Mouse (Mus musculus): Measurements from ENCODE around the gene Hectd1. TPM values are rescaled to one million over a fixed set of nuclear protein-coding genes. Genes with fewer than 3 reads are reported as not detected.

The Hectd1 gene
- 36.0 and 39.1 TPM in 2 replicates for polyA plus RNA-seq (2016; fragmentation: Nextera tagmentation; extraction: Ambion mirVana)

- WGBS = under 1% methylated on average over 99 of the region's 114 CpGs
- peaks cover 8% of the 10 kb centered on the region for H3K36me3 ChIP-seq
- H3K4me3 ChIP-seq = peak within 1 kb of the TSS; percentile 94
- peak within 1 kb of the TSS; percentile 67 for H3K4me2 ChIP-seq (replicated peaks)
- H3K9me3 ChIP-seq = no peaks in the 10 kb centered on the region
- peaks cover 16% of the 10 kb centered on the region for H3K4me1 ChIP-seq
- H3K27me3 ChIP-seq (replicated peaks) = no peaks in the 10 kb centered on the region
- peak within 1 kb of the TSS; percentile 99 for H3K9ac ChIP-seq
- H3K27ac ChIP-seq = peak within 1 kb of the TSS; percentile 99
- ATAC-seq (ENCODE audit: low FRiP score, low read depth) = peak; percentile 94
Observed at GRCm38 (mm10) chr12:51829290-51830076, at the start of gene Hectd1. Gene Hectd1, minus strand, starts transcription at chr12:51829536.

- 48% methylated on average over 11 of the region's 11 CpGs for WGBS
- peaks cover 3% of the 10 kb centered on the region; the same call in 1 of the 2 replicates for H3K36me3 ChIP-seq
- H3K27me3 ChIP-seq (replicated peaks) = no peaks in the 10 kb centered on the region
- no peaks in the 10 kb centered on the region for H3K4me1 ChIP-seq
- no peak overlapping the region for H3K4me2 ChIP-seq (replicated peaks)
- no peaks in the 10 kb centered on the region for H3K9me3 ChIP-seq
- H3K27ac ChIP-seq = no peak overlapping the region
- ATAC-seq (ENCODE audit: low FRiP score, low read depth) = no peak
- H3K4me3 ChIP-seq = no peak overlapping the region
- no peak overlapping the region for H3K9ac ChIP-seq
Observed at GRCm38 (mm10) chr12:51871446-51872144, 42.3 kb upstream of the Hectd1 start.

GRCm38 (mm10) chr12:51869511-51869910 is 40.2 kb upstream of the Hectd1 start:
- 78% methylated on average over 3 of the region's 3 CpGs for WGBS
- no peaks in the 10 kb centered on the region for H3K9me3 ChIP-seq
- no peak for ATAC-seq (ENCODE audit: low FRiP score, low read depth)
- H3K27ac ChIP-seq = no peak overlapping the region
- H3K27me3 ChIP-seq (replicated peaks) = no peaks in the 10 kb centered on the region
- no peak overlapping the region for H3K4me3 ChIP-seq
- peaks cover 13% of the 10 kb centered on the region; the same call in 1 of the 2 replicates for H3K4me1 ChIP-seq
- H3K36me3 ChIP-seq = no peaks in the 10 kb centered on the region
- no peak overlapping the region for H3K9ac ChIP-seq
- no peak overlapping the region for H3K4me2 ChIP-seq (replicated peaks)

GRCm38 (mm10) chr12:51867076-51867475 is 37.7 kb upstream of the Hectd1 start:
- no peak overlapping the region for H3K9ac ChIP-seq
- no peaks in the 10 kb centered on the region for H3K27me3 ChIP-seq (replicated peaks)
- 79% methylated on average over 8 of the region's 8 CpGs for WGBS
- H3K4me3 ChIP-seq = no peak overlapping the region
- ATAC-seq (ENCODE audit: low FRiP score, low read depth) = no peak
- H3K4me1 ChIP-seq = peaks cover 13% of the 10 kb centered on the region; the same call in 1 of the 2 replicates
- H3K36me3 ChIP-seq = no peaks in the 10 kb centered on the region
- H3K4me2 ChIP-seq (replicated peaks) = no peak overlapping the region
- no peak overlapping the region for H3K27ac ChIP-seq
- H3K9me3 ChIP-seq = no peaks in the 10 kb centered on the region

- Histone ChIP-seq H3K9me3 (no peaks in the 10 kb centered on the region), H3K27ac (no peak overlapping the region), H3K4me1 (peaks cover 13% of the 10 kb centered on the region; the same call in 1 of the 2 replicates), H3K9ac (no peak overlapping the region), H3K4me3 (no peak overlapping the region), H3K4me2 (replicated peaks) (no peak overlapping the region; the same call in 1 of the 2 replicates), H3K27me3 (replicated peaks) (no peaks in the 10 kb centered on the region), H3K36me3 (no peaks in the 10 kb centered on the region)
- ATAC-seq (ENCODE audit: low FRiP score, low read depth) = peak; percentile 37; the same call in 1 of the 2 replicates
- WGBS = 71% methylated on average over 13 of the region's 13 CpGs
Observed at GRCm38 (mm10) chr12:51866226-51866910, 37.0 kb upstream of the Hectd1 start.

- H3K4me2 ChIP-seq (replicated peaks) = no peak overlapping the region; the same call in none of the 2 replicates
- peaks cover 13% of the 10 kb centered on the region; the same call in 1 of the 2 replicates for H3K4me1 ChIP-seq
- 15% methylated on average over 4 of the region's 4 CpGs for WGBS
- H3K9ac ChIP-seq = no peak overlapping the region
- H3K4me3 ChIP-seq = no peak overlapping the region
- no peak overlapping the region for H3K27ac ChIP-seq
- no peaks in the 10 kb centered on the region for H3K27me3 ChIP-seq (replicated peaks)
- no peaks in the 10 kb centered on the region for H3K9me3 ChIP-seq
- H3K36me3 ChIP-seq = no peaks in the 10 kb centered on the region
- ATAC-seq (ENCODE audit: low FRiP score, low read depth) = peak; percentile 72
Observed at GRCm38 (mm10) chr12:51865790-51866179, 36.4 kb upstream of the Hectd1 start.

- no peak overlapping the region; the same call in 1 of the 2 replicates for H3K4me2 ChIP-seq (replicated peaks)
- H3K9me3 ChIP-seq = no peaks in the 10 kb centered on the region
- 52% methylated on average over 9 of the region's 9 CpGs for WGBS
- no peaks in the 10 kb centered on the region for H3K36me3 ChIP-seq
- no peak overlapping the region for H3K27ac ChIP-seq
- no peaks in the 10 kb centered on the region for H3K27me3 ChIP-seq (replicated peaks)
- peaks cover 13% of the 10 kb centered on the region; the same call in 1 of the 2 replicates for H3K4me1 ChIP-seq
- no peak; the same call in 1 of the 2 replicates for ATAC-seq (ENCODE audit: low FRiP score, low read depth)
- no peak overlapping the region for H3K4me3 ChIP-seq
- H3K9ac ChIP-seq = no peak overlapping the region
Observed at GRCm38 (mm10) chr12:51865061-51865789, 35.9 kb upstream of the Hectd1 start.

- peaks cover 13% of the 10 kb centered on the region; the same call in 1 of the 2 replicates for H3K4me1 ChIP-seq
- no peaks in the 10 kb centered on the region for H3K36me3 ChIP-seq
- no peak overlapping the region for H3K27ac ChIP-seq
- ATAC-seq (ENCODE audit: low FRiP score, low read depth) = no peak
- WGBS = 94% methylated on average over 14 of the region's 14 CpGs
- no peak overlapping the region for H3K4me3 ChIP-seq
- no peaks in the 10 kb centered on the region for H3K27me3 ChIP-seq (replicated peaks)
- no peak overlapping the region for H3K4me2 ChIP-seq (replicated peaks)
- H3K9ac ChIP-seq = no peak overlapping the region
- no peaks in the 10 kb centered on the region for H3K9me3 ChIP-seq
Observed at GRCm38 (mm10) chr12:51863116-51864002, 34.0 kb upstream of the Hectd1 start.

- H3K27ac ChIP-seq = no peak overlapping the region
- H3K4me2 ChIP-seq (replicated peaks) = no peak overlapping the region
- H3K4me3 ChIP-seq = no peak overlapping the region
- WGBS = 59% methylated on average over 13 of the region's 13 CpGs
- ATAC-seq (ENCODE audit: low FRiP score, low read depth) = no peak
- no peaks in the 10 kb centered on the region for H3K36me3 ChIP-seq
- no peaks in the 10 kb centered on the region for H3K4me1 ChIP-seq
- no peak overlapping the region for H3K9ac ChIP-seq
- H3K27me3 ChIP-seq (replicated peaks) = no peaks in the 10 kb centered on the region
- H3K9me3 ChIP-seq = no peaks in the 10 kb centered on the region
Observed at GRCm38 (mm10) chr12:51858134-51859028, 29.0 kb upstream of the Hectd1 start.

- ATAC-seq (ENCODE audit: low FRiP score, low read depth) = no peak
- whole genome bisulfite sequencing = 92% methylated on average over 8 of the region's 8 CpGs
- no peak overlapping the region for H3K27ac ChIP-seq
Observed at GRCm38 (mm10) chr12:51856768-51857295, 27.5 kb upstream of the Hectd1 start.

More at GRCm38 (mm10) chr12:51856768-51857295, 27.5 kb upstream of the Hectd1 start:
- Histone ChIP-seq H3K9ac (no peak overlapping the region), H3K4me1 (no peaks in the 10 kb centered on the region), H3K9me3 (no peaks in the 10 kb centered on the region), H3K4me3 (no peak overlapping the region), H3K36me3 (no peaks in the 10 kb centered on the region), H3K4me2 (replicated peaks) (no peak overlapping the region), H3K27me3 (replicated peaks) (no peaks in the 10 kb centered on the region)
